Mouse (Mus musculus): ENCODE data around the gene Dynlt1c.
"Not testable (repeated sequence)": the region's sequence is repeated elsewhere in the genome, so short reads cannot be mapped to it uniquely, and the experiment has no call there.

The Dynlt1c gene

GRCm38 (mm10) chr17:6655087-6655511 is 53.6 kb downstream of the Dynlt1c start:
- peak; percentile 89 for DNase-seq (ENCODE audit: low read depth, low spot score)

- peak; percentile 21 for DNase-seq (ENCODE audit: low read depth, low spot score)
Observed at GRCm38 (mm10) chr17:6655567-6656281, 54.3 kb downstream of the Dynlt1c start, which contains the start of gene Dynlt1f. Gene Dynlt1f (minus strand): TSS chr17:6655900.

GRCm38 (mm10) chr17:6656471-6656870 is 55.0 kb downstream of the Dynlt1c start:
- DNase-seq (ENCODE audit: low read depth, low spot score) = not testable (repeated sequence)

- not testable (repeated sequence) for DNase-seq (ENCODE audit: low read depth, low spot score)
Observed at GRCm38 (mm10) chr17:6658801-6659200, 57.3 kb downstream of the Dynlt1c start, which contains the start of gene Sytl3. Gene Sytl3 (plus strand): TSS chr17:6659093.
